Mouse (Mus musculus) hindbrain, embryonic 14.5 days (tissue): Measurements from ENCODE around the gene Rims4. TPM values are rescaled to one million over a fixed set of nuclear protein-coding genes. Genes with fewer than 3 reads are reported as not detected.

ENCODE experiments used
- ATAC-seq: fragments of 200-750 bp; cut with Nextera tagmentation; 2 replicates; pipeline ENCODE4 v1.8.0; 2017; ENCODE audit warnings: moderate number of reproducible peaks, mild to moderate bottlenecking, moderate TSS enrichment, moderate library complexity; ENCODE audit not compliant: low FRiP score
- DNase-seq: peaks from one replicate; pipeline ENCODE4 v3.0.0-alpha.2; 2015; ENCODE audit warnings: low spot score
- H3K27ac ChIP-seq: fragments of 300-500 bp; sonication (generic); 2 replicates; pipeline ENCODE4 v1.5.1; 2014; ENCODE audit warnings: mild to moderate bottlenecking, moderate library complexity
- H3K27me3 ChIP-seq: fragments of 300-500 bp; sonication (generic); 2 replicates; pipeline ENCODE4 v1.6.1; 2014; ENCODE audit warnings: mild to moderate bottlenecking, low read length, mixed read lengths; ENCODE audit not compliant: control insufficient read depth, insufficient read depth
- H3K36me3 ChIP-seq: fragments of 300-500 bp; sonication (generic); replicated peaks from 2 replicates; pipeline ENCODE4 v1.6.1; 2014; ENCODE audit not compliant: control insufficient read depth, insufficient read depth
- H3K4me1 ChIP-seq: fragments of 300-500 bp; sonication (generic); replicated peaks from 2 replicates; pipeline ENCODE4 v1.6.1; 2014; ENCODE audit warnings: antibody characterized with exemption, low read length, mixed read lengths; ENCODE audit not compliant: control insufficient read depth, insufficient read depth
- H3K4me2 ChIP-seq: fragments of 300-500 bp; sonication (generic); replicated peaks from 2 replicates; pipeline ENCODE4 v1.6.1; 2014; ENCODE audit warnings: mild to moderate bottlenecking, moderate library complexity
- H3K4me3 ChIP-seq: fragments of 300-500 bp; sonication (generic); replicated peaks from 2 replicates; pipeline ENCODE4 v1.5.1; 2014; ENCODE audit warnings: mild to moderate bottlenecking, low read length
- H3K9ac ChIP-seq: fragments of 300-500 bp; sonication (generic); 2 replicates; pipeline ENCODE4 v1.6.1; 2014
- H3K9me3 ChIP-seq: fragments of 300-500 bp; sonication (generic); 2 replicates; pipeline ENCODE4 v1.6.1; 2016; ENCODE audit warnings: low read length; ENCODE audit not compliant: control insufficient read depth
- WGBS: fragments of 180-500 bp; shearing (Covaris S2); extraction: QIAGEN DNeasy Blood & Tissue Kit; methylation state at CpG from one replicate; pipeline ENCODE4 v1.1.7; 2014; 5-methylcytosine and 5-hydroxymethylcytosine counted together
- polyA plus RNA-seq: library from polyadenylated mRNA; unstranded; fragments of >200 nt; fragmentation: Nextera tagmentation; extraction: Ambion mirVana; gene quantifications from 2 replicates; pipeline ENCODE4 v1.2.1, GENCODE M21; 2014

Gene Rims4
- polyA plus RNA-seq, 1 experiment from 2014 or later, result 7.1 TPM

DNA sequence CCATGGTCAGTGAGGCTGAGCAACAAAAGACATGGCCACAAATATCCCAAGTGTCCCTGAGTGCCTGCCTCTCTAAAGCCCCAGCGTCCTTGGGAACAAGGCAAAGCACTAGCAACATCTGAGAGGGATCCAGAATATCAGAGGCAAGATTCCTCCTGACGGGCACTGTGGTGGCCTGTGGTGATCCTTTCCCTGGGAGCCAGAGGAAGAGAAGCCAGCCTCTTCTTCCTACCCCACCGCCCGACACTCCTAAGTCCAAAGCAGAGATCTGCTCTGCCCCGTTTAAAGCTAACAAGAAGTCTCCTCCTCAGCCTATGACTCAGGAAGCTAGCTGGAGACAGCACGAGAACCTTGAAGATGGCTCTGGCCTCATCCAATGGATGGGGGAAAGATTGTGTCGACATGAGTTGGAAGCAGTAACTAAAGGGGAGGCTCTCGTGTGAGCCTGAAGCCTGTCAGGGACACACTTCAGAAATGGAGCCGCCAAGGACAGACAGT lies 3.1 kb downstream of the Rims4 start:
- Histone ChIP-seq H3K27me3 (peaks cover 23% of the 10 kb centered on the region; the same call in 1 of the 2 replicates), H3K9me3 (no peaks in the 10 kb centered on the region), H3K27ac (no peak overlapping the region), H3K4me1 (peaks cover 30% of the 10 kb centered on the region), H3K36me3 (no peaks in the 10 kb centered on the region), H3K4me3 (no peak overlapping the region), H3K9ac (no peak overlapping the region), H3K4me2 (no peak overlapping the region; the same call in 1 of the 2 replicates)
- ATAC-seq, result no peak
- WGBS, result 77% methylated on average over 9 of the region's 9 CpGs
- no peak for DNase-seq

DNA sequence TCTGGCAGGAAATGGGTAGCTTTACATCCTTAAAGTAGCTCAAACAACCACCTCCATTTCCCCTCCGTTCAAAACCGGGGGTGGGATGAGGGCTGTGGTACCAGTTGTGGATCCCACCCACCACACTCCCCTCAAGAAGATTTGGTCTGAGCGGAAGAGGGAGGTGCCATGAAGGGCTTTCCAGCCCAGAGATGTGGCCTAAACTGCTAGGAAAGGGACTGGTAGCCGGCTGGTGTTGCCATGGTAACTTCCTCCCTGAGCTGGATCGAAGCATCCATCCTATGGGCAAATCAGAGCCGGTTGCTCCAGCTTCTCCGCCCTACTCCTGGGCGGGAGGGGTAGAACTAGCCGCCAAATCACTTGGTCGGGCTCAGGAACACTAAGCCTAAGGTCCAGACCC lies 4.4 kb downstream of the Rims4 start:
- H3K36me3 ChIP-seq, result no peaks in the 10 kb centered on the region
- peak; percentile 76 for DNase-seq
- H3K4me3 ChIP-seq, result no peak overlapping the region
- no peak overlapping the region; the same call in 1 of the 2 replicates for H3K9ac ChIP-seq
- no peaks in the 10 kb centered on the region for H3K9me3 ChIP-seq
- peaks cover 30% of the 10 kb centered on the region for H3K4me1 ChIP-seq
- peak overlapping the region; percentile 52 for H3K27ac ChIP-seq
- peak; percentile 78 for ATAC-seq
- peaks cover 13% of the 10 kb centered on the region; the same call in 1 of the 2 replicates for H3K27me3 ChIP-seq
- H3K4me2 ChIP-seq, result peak overlapping the region; percentile 38
- 3% methylated on average over 10 of the region's 10 CpGs for WGBS

DNA sequence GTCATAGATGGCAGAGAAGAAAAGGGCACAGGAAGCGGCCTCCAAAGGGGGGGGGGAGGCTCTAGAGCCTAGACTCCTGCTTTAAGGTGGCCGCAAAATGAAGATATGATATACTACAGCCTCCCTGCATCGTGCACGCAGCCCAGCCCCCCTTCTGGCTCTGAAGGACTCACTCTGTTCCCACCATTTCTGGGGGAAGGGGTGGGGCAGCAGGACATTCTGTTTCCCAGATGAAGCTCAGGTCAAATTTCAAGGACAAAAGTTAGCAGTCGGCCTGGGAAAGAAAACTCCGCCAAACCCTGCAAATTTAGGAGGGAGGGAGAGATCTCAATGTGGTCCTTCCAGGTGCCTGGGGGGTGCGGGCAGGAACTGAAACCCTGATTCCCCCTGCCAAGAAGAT lies 4.8 kb downstream of the Rims4 start:
- Histone ChIP-seq H3K9me3 (no peaks in the 10 kb centered on the region), H3K36me3 (no peaks in the 10 kb centered on the region), H3K4me2 (peak overlapping the region; percentile 38), H3K4me1 (peaks cover 30% of the 10 kb centered on the region), H3K27ac (peak overlapping the region; percentile 52), H3K4me3 (no peak overlapping the region), H3K9ac (no peak overlapping the region; the same call in 1 of the 2 replicates), H3K27me3 (peaks cover 11% of the 10 kb centered on the region; the same call in 1 of the 2 replicates)
- ATAC-seq (0 out of 2 replicates have a peak, but pooled peaks have one; percentile 5), DNase-seq (no peak)
- 37% methylated on average over 7 of the region's 7 CpGs for WGBS

DNA sequence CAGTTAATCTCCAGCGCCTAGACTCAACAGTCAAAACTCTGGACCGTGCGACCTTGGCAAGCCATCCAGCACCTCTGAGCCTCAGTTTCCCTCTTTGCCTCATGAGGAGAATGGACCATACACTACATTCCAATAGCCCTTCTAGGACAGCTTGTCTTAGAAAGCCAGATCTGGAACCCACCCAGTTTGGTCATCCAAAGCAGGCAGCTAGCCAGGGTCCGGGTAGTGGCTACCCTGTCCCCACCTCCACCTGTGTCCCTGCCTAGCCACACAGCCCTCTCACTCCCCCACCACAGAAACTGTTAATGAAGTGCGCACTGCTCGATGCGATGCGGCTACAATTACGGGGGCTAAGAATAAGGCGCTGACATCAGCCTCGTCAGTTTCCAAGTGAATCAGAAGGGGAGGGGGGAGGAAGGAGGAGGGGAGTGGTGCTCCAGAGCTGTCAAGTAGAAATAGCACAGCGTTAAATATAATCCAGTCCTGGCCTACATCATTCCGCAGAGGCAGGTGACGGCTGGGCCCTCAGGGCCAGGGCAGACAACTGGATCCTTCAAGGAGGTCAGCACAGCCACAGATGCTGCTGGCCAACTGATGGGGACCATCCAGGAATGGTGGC lies 6.5 kb downstream of the Rims4 start:
- Histone ChIP-seq H3K27ac (no peak overlapping the region), H3K4me2 (no peak overlapping the region), H3K9ac (no peak overlapping the region), H3K36me3 (no peaks in the 10 kb centered on the region), H3K4me1 (peaks cover 30% of the 10 kb centered on the region), H3K27me3 (0 out of 2 replicates have a peak, but pooled peaks cover 4% of the 10 kb centered on the region), H3K4me3 (no peak overlapping the region), H3K9me3 (no peaks in the 10 kb centered on the region)
- WGBS, result 70% methylated on average over 14 of the region's 14 CpGs
- ATAC-seq, result no peak
- no peak for DNase-seq

DNA sequence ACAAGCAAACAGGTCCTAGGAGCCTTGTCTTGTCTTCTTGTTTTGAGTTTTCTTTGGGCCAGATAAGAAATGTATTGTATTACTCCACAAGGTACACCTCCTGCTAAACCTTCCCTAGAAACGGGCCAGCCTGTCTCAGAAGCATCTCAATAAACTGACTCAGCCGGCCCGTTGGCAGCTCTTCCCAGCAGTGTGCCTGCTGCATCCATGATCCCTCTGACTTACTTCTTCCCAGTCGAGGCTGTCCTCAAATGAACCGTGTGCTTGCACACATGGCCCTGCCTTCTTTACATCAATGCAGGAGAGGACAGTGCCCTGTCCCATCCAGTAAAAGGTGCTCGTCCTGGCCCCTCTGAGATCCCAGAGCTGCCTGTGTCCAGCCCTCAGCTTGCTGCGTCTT lies 8.9 kb downstream of the Rims4 start:
- H3K9me3 ChIP-seq, result no peaks in the 10 kb centered on the region
- H3K4me1 ChIP-seq, result peaks cover 18% of the 10 kb centered on the region
- H3K27ac ChIP-seq, result no peak overlapping the region
- H3K36me3 ChIP-seq, result no peaks in the 10 kb centered on the region
- no peak overlapping the region for H3K9ac ChIP-seq
- H3K4me2 ChIP-seq, result no peak overlapping the region
- H3K27me3 ChIP-seq, result no peaks in the 10 kb centered on the region
- DNase-seq (no peak), ATAC-seq (no peak)
- H3K4me3 ChIP-seq, result no peak overlapping the region
- WGBS, result 86% methylated on average over 7 of the region's 7 CpGs

DNA sequence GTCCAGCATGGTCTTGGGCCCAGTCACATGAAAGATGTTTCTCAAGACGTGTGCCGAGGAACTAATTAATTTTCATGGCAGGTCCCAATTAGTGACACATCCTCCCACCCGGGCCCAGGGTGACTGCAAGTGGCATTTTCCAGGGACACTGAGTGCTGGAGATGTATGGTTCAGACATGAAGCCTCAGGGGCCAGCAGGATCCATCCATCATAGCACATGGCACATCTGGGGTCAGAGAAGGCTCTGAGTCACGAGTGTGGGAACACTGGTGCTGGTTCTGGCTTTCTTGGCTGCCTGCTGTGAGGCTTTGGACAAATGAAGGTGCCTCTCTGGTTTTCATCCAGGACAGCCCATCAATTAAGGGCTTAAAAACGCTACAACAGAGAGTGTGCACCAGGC lies 11.4 kb downstream of the Rims4 start:
- no peak overlapping the region for H3K27ac ChIP-seq
- ATAC-seq (no peak), DNase-seq (no peak)
- H3K9ac ChIP-seq, result no peak overlapping the region
- 58% methylated on average over 5 of the region's 5 CpGs for WGBS
- H3K4me3 ChIP-seq, result no peak overlapping the region
- H3K4me2 ChIP-seq, result no peak overlapping the region
- H3K27me3 ChIP-seq, result no peaks in the 10 kb centered on the region
- H3K4me1 ChIP-seq, result no peaks in the 10 kb centered on the region
- H3K9me3 ChIP-seq, result no peaks in the 10 kb centered on the region
- no peaks in the 10 kb centered on the region for H3K36me3 ChIP-seq

DNA sequence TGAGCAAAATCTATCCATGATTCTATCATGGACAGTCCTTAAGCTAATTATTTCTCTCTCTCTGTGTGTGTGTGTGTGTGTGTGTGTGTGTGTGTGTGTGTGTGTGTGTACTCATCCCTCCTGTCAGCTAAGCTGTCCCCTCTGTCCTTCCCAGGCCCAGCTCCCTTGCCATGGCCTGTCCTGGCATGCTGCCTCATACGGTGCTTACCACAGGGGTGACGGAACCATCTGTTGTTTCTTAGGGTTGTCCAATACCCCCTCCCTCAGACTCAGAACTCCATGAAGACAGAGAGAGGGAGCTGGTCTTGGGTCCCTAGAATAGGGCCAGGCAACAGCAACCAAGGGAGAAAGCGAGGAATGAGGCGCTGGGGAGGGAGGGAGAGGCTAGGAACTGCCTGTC lies 14.2 kb downstream of the Rims4 start:
- Histone ChIP-seq H3K9me3 (no peaks in the 10 kb centered on the region), H3K27me3 (no peaks in the 10 kb centered on the region), H3K4me2 (no peak overlapping the region), H3K4me3 (no peak overlapping the region), H3K9ac (no peak overlapping the region), H3K36me3 (no peaks in the 10 kb centered on the region), H3K27ac (no peak overlapping the region), H3K4me1 (no peaks in the 10 kb centered on the region)
- no peak for ATAC-seq
- no peak for DNase-seq
- WGBS, result 82% methylated on average over 4 of the region's 4 CpGs

DNA sequence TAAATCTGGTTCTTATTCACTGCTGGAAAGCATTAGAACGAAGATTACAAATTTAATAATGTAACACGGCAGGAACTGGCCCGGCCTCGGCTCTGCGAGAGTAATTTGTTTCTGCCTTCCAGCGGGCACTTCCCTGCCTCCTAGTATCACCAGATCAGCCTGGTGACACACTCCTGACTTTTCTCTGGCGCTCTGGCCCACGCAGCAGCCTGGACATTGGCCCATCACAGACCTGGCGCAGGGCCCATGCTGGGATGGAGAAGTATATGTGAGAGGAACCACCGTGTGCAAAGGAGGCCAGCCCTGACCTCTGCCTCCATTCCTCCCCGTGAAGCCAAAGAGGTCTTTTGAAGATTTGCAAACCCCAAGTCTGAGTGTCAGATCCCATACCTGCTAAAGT lies 15.0 kb downstream of the Rims4 start:
- H3K4me1 ChIP-seq, result no peaks in the 10 kb centered on the region
- H3K27ac ChIP-seq, result no peak overlapping the region
- H3K4me2 ChIP-seq, result no peak overlapping the region
- no peak overlapping the region for H3K9ac ChIP-seq
- H3K27me3 ChIP-seq, result no peaks in the 10 kb centered on the region
- no peak overlapping the region for H3K4me3 ChIP-seq
- no peaks in the 10 kb centered on the region for H3K9me3 ChIP-seq
- DNase-seq (no peak), ATAC-seq (no peak)
- no peaks in the 10 kb centered on the region for H3K36me3 ChIP-seq
- 70% methylated on average over 11 of the region's 11 CpGs for WGBS

DNA sequence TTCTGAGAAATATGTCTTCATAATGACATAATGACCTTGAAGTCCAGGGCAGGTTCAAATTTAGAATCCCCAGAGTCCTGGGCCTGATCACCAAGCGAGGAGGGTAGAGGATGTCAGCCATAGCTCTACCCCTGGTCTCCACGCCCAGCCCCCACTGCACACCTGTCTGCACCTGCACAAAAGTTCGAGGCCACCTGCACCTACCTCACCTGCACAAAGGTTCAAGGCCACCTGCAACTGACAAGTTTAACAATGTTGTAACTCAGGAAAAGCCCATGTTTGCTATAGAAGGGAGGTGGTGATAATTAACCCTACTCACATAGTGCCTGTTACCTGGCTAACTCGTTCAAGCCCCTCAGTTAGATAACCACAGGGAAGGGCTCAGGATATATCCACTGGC lies 16.0 kb downstream of the Rims4 start:
- no peaks in the 10 kb centered on the region for H3K27me3 ChIP-seq
- H3K4me3 ChIP-seq, result no peak overlapping the region
- no peak overlapping the region for H3K4me2 ChIP-seq
- no peak overlapping the region for H3K9ac ChIP-seq
- H3K4me1 ChIP-seq, result no peaks in the 10 kb centered on the region
- no peaks in the 10 kb centered on the region for H3K9me3 ChIP-seq
- H3K27ac ChIP-seq, result no peak overlapping the region
- no peaks in the 10 kb centered on the region for H3K36me3 ChIP-seq
- ATAC-seq (no peak), DNase-seq (no peak)
- WGBS, result 86% methylated on average over 4 of the region's 4 CpGs
